Mouse (Mus musculus): ENCODE results near the gene Tcf25. TPM values are rescaled to one million over a fixed set of nuclear protein-coding genes. Genes with fewer than 3 reads are reported as not detected.

Tcf25 gene
- polyA plus RNA-seq (2015; fragmentation: Nextera tagmentation; extraction: Ambion mirVana): 63.6 and 73.7 TPM in 2 replicates

GRCm38 (mm10) chr8:123373403-123374238 lies at the start of gene Tcf25:
Tcf25 (plus strand) TSS chr8:123373753.
- H3K4me1 ChIP-seq (replicated peaks): peaks cover 37% of the 10 kb centered on the region
- H3K27me3 ChIP-seq: no peaks in the 10 kb centered on the region
- peaks cover 17% of the 10 kb centered on the region for H3K36me3 ChIP-seq
- peak within 1 kb of the TSS; percentile 91 for H3K9ac ChIP-seq
- peak within 1 kb of the TSS; percentile 93 for H3K27ac ChIP-seq
- peak; percentile 87 for ATAC-seq (ENCODE audit: low read depth)
- peak; percentile 88 for DNase-seq
- peak within 1 kb of the TSS; percentile 92 for H3K4me2 ChIP-seq
- H3K4me3 ChIP-seq (replicated peaks): peak within 1 kb of the TSS; percentile 87
- H3K9me3 ChIP-seq (replicated peaks): no peaks in the 10 kb centered on the region
- WGBS (ENCODE audit: insufficient replicate concordance): under 1% methylated on average over 75 of the region's 75 CpGs

GRCm38 (mm10) chr8:123328552-123328951 lies 45.0 kb upstream of the Tcf25 start:
- H3K4me2 ChIP-seq: no peak overlapping the region
- H3K9ac ChIP-seq: no peak overlapping the region
- H3K4me3 ChIP-seq (replicated peaks): no peak overlapping the region
- DNase-seq (no peak), ATAC-seq (ENCODE audit: low read depth) (no peak)
- no peaks in the 10 kb centered on the region for H3K9me3 ChIP-seq (replicated peaks)
- H3K27me3 ChIP-seq: peaks cover 7% of the 10 kb centered on the region
- H3K27ac ChIP-seq: no peak overlapping the region
- H3K36me3 ChIP-seq: no peaks in the 10 kb centered on the region
- H3K4me1 ChIP-seq (replicated peaks): peaks cover 58% of the 10 kb centered on the region
- 80% methylated on average over 2 of the region's 2 CpGs for WGBS (ENCODE audit: insufficient replicate concordance)

GRCm38 (mm10) chr8:123329350-123329749 lies 44.2 kb upstream of the Tcf25 start:
- Histone ChIP-seq H3K27ac (no peak overlapping the region), H3K4me1 (replicated peaks) (peaks cover 66% of the 10 kb centered on the region), H3K27me3 (peaks cover 15% of the 10 kb centered on the region), H3K9me3 (replicated peaks) (no peaks in the 10 kb centered on the region), H3K36me3 (no peaks in the 10 kb centered on the region), H3K4me3 (replicated peaks) (no peak overlapping the region), H3K9ac (no peak overlapping the region), H3K4me2 (no peak overlapping the region)
- WGBS (ENCODE audit: insufficient replicate concordance): 15% methylated on average over 4 of the region's 4 CpGs
- ATAC-seq (ENCODE audit: low read depth) (no peak), DNase-seq (no peak)

GRCm38 (mm10) chr8:123329961-123330360 lies 43.6 kb upstream of the Tcf25 start:
- ATAC-seq (ENCODE audit: low read depth) (no peak), DNase-seq (no peak)
- Histone ChIP-seq H3K27me3 (peaks cover 18% of the 10 kb centered on the region), H3K9me3 (replicated peaks) (no peaks in the 10 kb centered on the region), H3K4me3 (replicated peaks) (no peak overlapping the region), H3K36me3 (no peaks in the 10 kb centered on the region), H3K4me2 (no peak overlapping the region), H3K9ac (no peak overlapping the region), H3K27ac (no peak overlapping the region), H3K4me1 (replicated peaks) (peaks cover 71% of the 10 kb centered on the region)
- 62% methylated on average over 5 of the region's 5 CpGs for WGBS (ENCODE audit: insufficient replicate concordance)

GRCm38 (mm10) chr8:123330701-123331100 lies 42.9 kb upstream of the Tcf25 start:
- ATAC-seq (ENCODE audit: low read depth) (no peak), DNase-seq (no peak)
- Histone ChIP-seq H3K4me3 (replicated peaks) (no peak overlapping the region), H3K27me3 (peaks cover 18% of the 10 kb centered on the region), H3K4me2 (no peak overlapping the region), H3K27ac (no peak overlapping the region), H3K9me3 (replicated peaks) (no peaks in the 10 kb centered on the region), H3K36me3 (no peaks in the 10 kb centered on the region), H3K4me1 (replicated peaks) (peaks cover 75% of the 10 kb centered on the region), H3K9ac (no peak overlapping the region)
- WGBS (ENCODE audit: insufficient replicate concordance): 62% methylated on average over 6 of the region's 6 CpGs

- no peaks in the 10 kb centered on the region for H3K36me3 ChIP-seq
- H3K27ac ChIP-seq: peak overlapping the region; percentile 77
- DNase-seq (no peak), ATAC-seq (ENCODE audit: low read depth) (no peak)
- H3K9me3 ChIP-seq (replicated peaks): no peaks in the 10 kb centered on the region
- H3K4me3 ChIP-seq (replicated peaks): no peak overlapping the region
- peak overlapping the region; percentile 98; the same call in 1 of the 2 replicates for H3K4me2 ChIP-seq
- 39% methylated on average over 2 of the region's 2 CpGs for WGBS (ENCODE audit: insufficient replicate concordance)
- peaks cover 75% of the 10 kb centered on the region for H3K4me1 ChIP-seq (replicated peaks)
- peaks cover 18% of the 10 kb centered on the region for H3K27me3 ChIP-seq
- H3K9ac ChIP-seq: no peak overlapping the region
Observed at GRCm38 (mm10) chr8:123331301-123331700, 42.3 kb upstream of the Tcf25 start.

- Histone ChIP-seq H3K27me3 (peaks cover 18% of the 10 kb centered on the region), H3K9ac (0 out of 2 replicates have a peak overlapping the region, but pooled peaks have one; percentile 22), H3K9me3 (replicated peaks) (no peaks in the 10 kb centered on the region), H3K27ac (peak overlapping the region; percentile 77), H3K4me1 (replicated peaks) (peaks cover 72% of the 10 kb centered on the region), H3K4me3 (replicated peaks) (peak overlapping the region; percentile 74), H3K4me2 (peak overlapping the region; percentile 98), H3K36me3 (no peaks in the 10 kb centered on the region)
- DNase-seq (no peak), ATAC-seq (ENCODE audit: low read depth) (peak; percentile 16; the same call in 1 of the 2 replicates)
- WGBS (ENCODE audit: insufficient replicate concordance): 14% methylated on average over 8 of the region's 8 CpGs
Observed at GRCm38 (mm10) chr8:123331810-123332209, 41.7 kb upstream of the Tcf25 start.

GRCm38 (mm10) chr8:123332262-123333090 lies 41.1 kb upstream of the Tcf25 start, which contains the start of gene Spire2:
Spire2 (plus strand) TSS chr8:123332713.
- peak within 1 kb of the TSS; percentile 77 for H3K9ac ChIP-seq
- peaks cover 66% of the 10 kb centered on the region for H3K4me1 ChIP-seq (replicated peaks)
- H3K4me2 ChIP-seq: peak within 1 kb of the TSS; percentile 98
- WGBS (ENCODE audit: insufficient replicate concordance): 1% methylated on average over 85 of the region's 85 CpGs
- DNase-seq (peak; percentile 64), ATAC-seq (ENCODE audit: low read depth) (peak; percentile 81)
- peaks cover 18% of the 10 kb centered on the region for H3K27me3 ChIP-seq
- H3K27ac ChIP-seq: peak within 1 kb of the TSS; percentile 77
- H3K4me3 ChIP-seq (replicated peaks): peak within 1 kb of the TSS; percentile 74
- H3K36me3 ChIP-seq: no peaks in the 10 kb centered on the region
- no peaks in the 10 kb centered on the region for H3K9me3 ChIP-seq (replicated peaks)

GRCm38 (mm10) chr8:123333091-123333587 lies 40.4 kb upstream of the Tcf25 start:
- peaks cover 63% of the 10 kb centered on the region for H3K4me1 ChIP-seq (replicated peaks)
- no peaks in the 10 kb centered on the region for H3K36me3 ChIP-seq
- H3K4me3 ChIP-seq (replicated peaks): peak overlapping the region; percentile 74
- peaks cover 18% of the 10 kb centered on the region for H3K27me3 ChIP-seq
- WGBS (ENCODE audit: insufficient replicate concordance): 11% methylated on average over 21 of the region's 21 CpGs
- H3K9ac ChIP-seq: peak overlapping the region; percentile 77
- DNase-seq (no peak), ATAC-seq (ENCODE audit: low read depth) (peak; percentile 40)
- H3K27ac ChIP-seq: no peak overlapping the region; the same call in 1 of the 2 replicates
- peak overlapping the region; percentile 98 for H3K4me2 ChIP-seq
- H3K9me3 ChIP-seq (replicated peaks): no peaks in the 10 kb centered on the region

GRCm38 (mm10) chr8:123333864-123334263 lies 39.7 kb upstream of the Tcf25 start:
- Histone ChIP-seq H3K27ac (peak overlapping the region; percentile 60), H3K36me3 (no peaks in the 10 kb centered on the region), H3K9me3 (replicated peaks) (no peaks in the 10 kb centered on the region), H3K27me3 (peaks cover 18% of the 10 kb centered on the region), H3K4me3 (replicated peaks) (peak overlapping the region; percentile 74), H3K4me2 (peak overlapping the region; percentile 98), H3K4me1 (replicated peaks) (peaks cover 63% of the 10 kb centered on the region), H3K9ac (peak overlapping the region; percentile 12; the same call in 1 of the 2 replicates)
- DNase-seq (no peak), ATAC-seq (ENCODE audit: low read depth) (no peak)
- 11% methylated on average over 7 of the region's 7 CpGs for WGBS (ENCODE audit: insufficient replicate concordance)

- 21% methylated on average over 1 of the region's 1 CpGs for WGBS (ENCODE audit: insufficient replicate concordance)
Observed at GRCm38 (mm10) chr8:123334467-123334866, 39.1 kb upstream of the Tcf25 start.

More at GRCm38 (mm10) chr8:123334467-123334866, 39.1 kb upstream of the Tcf25 start:
- peak overlapping the region; percentile 12; the same call in 1 of the 2 replicates for H3K9ac ChIP-seq
- ATAC-seq (ENCODE audit: low read depth): no peak
- no peak for DNase-seq
- H3K36me3 ChIP-seq: no peaks in the 10 kb centered on the region
- H3K9me3 ChIP-seq (replicated peaks): no peaks in the 10 kb centered on the region
- 0 out of 2 replicates have a peak overlapping the region, but pooled peaks have one; percentile 74 for H3K4me3 ChIP-seq (replicated peaks)
- peak overlapping the region; percentile 98 for H3K4me2 ChIP-seq
- peak overlapping the region; percentile 60 for H3K27ac ChIP-seq
- H3K27me3 ChIP-seq: peaks cover 18% of the 10 kb centered on the region
- peaks cover 57% of the 10 kb centered on the region for H3K4me1 ChIP-seq (replicated peaks)
